Mouse (Mus musculus): ENCODE measurements around the gene Rbms2.

Rbms2 gene

GRCm38 (mm10) chr10:128082477-128082808, 97.7 kb downstream of the Rbms2 start:
- in situ Hi-C loops (cut with MboI; ENCODE audit: unreplicated experiment in 2 of 2), result loop anchor here in 1 of 2 experiments (5.0 kb wide), 1 partner anchor 125 kb away; no protein-coding TSS in a partner anchor

GRCm38 (mm10) chr10:128081807-128082476, 98.2 kb downstream of the Rbms2 start:
- in situ Hi-C loops (cut with MboI; ENCODE audit: unreplicated experiment in 2 of 2), result loop anchor here in 1 of 2 experiments (5.0 kb wide), 1 partner anchor 125 kb away; no protein-coding TSS in a partner anchor
